Mouse (Mus musculus): ENCODE measurements around the gene Cmah. TPM values are rescaled to one million over a fixed set of nuclear protein-coding genes. Genes with fewer than 3 reads are reported as not detected.

The Cmah gene
- polyA plus RNA-seq, 1 experiment from 2014 or later, result 0.27 TPM

DNA sequence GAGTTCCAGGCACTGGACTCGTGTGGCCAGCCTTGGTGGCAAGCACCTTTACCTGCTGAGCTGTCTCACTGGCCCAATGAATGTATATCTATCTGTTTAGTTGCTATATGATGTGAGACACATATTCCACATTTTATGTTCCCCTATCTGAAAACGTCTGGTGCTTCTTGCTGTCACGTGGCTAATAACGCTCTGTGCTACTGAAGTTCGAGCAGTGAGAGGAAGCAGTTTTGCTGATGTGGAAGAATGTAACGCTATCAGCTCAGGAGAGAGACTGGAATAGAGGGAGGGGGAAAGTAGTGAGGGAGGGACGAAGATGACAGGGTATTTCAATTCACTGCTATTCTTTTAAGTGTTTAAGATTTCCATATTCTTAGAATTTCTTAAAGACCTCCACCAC is 136.6 kb downstream of the Cmah start:
- Histone ChIP-seq H3K27ac (no peak overlapping the region), H3K9ac (no peak overlapping the region), H3K4me3 (no peak overlapping the region), H3K4me1 (no peaks in the 10 kb centered on the region; the same call in 1 of the 2 replicates), H3K9me3 (replicated peaks) (no peaks in the 10 kb centered on the region), H3K36me3 (no peaks in the 10 kb centered on the region), H3K4me2 (replicated peaks) (no peak overlapping the region), H3K27me3 (no peaks in the 10 kb centered on the region)
- 79% methylated on average over 7 of the region's 7 CpGs for WGBS
- ATAC-seq (ENCODE audit: low FRiP score), result no peak

DNA sequence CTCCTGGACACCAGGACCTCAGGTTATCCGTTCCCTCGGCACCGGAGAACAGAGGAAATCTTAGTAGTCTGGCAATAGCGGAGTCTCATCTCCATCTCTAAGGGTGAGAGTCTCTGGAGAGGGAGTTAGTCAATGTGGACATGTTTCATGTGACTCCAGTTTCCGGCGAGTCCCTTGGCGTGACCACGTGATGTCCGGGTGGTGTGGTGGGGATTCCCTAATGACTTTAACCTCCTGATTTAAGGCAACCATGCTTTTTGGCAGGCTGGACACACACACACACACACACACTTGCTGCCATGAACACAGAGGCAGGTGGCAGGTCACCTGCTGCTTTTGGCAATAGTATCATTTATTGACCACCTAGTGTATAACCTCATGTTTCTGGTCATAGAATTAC is 138.8 kb downstream of the Cmah start:
- H3K4me2 ChIP-seq (replicated peaks), result no peak overlapping the region
- H3K9me3 ChIP-seq (replicated peaks), result no peaks in the 10 kb centered on the region
- H3K4me3 ChIP-seq, result no peak overlapping the region
- WGBS, result 93% methylated on average over 9 of the region's 9 CpGs
- no peaks in the 10 kb centered on the region for H3K36me3 ChIP-seq
- H3K4me1 ChIP-seq, result no peaks in the 10 kb centered on the region; the same call in 1 of the 2 replicates
- no peak overlapping the region for H3K9ac ChIP-seq
- ATAC-seq (ENCODE audit: low FRiP score), result no peak
- no peaks in the 10 kb centered on the region for H3K27me3 ChIP-seq
- H3K27ac ChIP-seq, result no peak overlapping the region

DNA sequence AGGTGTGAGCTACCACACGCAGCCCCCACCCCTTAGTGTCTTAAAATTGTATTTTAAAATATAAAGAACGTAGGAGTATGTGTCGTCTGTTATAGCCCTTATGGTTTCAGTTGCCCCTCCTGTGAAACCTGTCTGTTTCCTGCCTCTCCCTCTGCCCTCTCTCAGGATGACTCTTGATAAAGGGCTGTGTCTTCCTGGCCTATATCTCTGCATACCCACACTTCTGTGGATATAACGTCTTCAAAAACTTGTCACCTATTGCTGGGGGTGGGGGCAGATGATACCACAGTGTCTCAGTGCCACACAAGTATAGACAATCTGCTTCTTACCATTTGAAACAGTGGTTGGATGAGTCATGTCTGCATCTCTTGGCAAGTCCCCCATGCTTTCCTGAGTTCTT is 140.6 kb downstream of the Cmah start:
- H3K4me3 ChIP-seq, result no peak overlapping the region
- H3K4me2 ChIP-seq (replicated peaks), result no peak overlapping the region
- no peak overlapping the region for H3K9ac ChIP-seq
- no peak for ATAC-seq (ENCODE audit: low FRiP score)
- no peaks in the 10 kb centered on the region for H3K9me3 ChIP-seq (replicated peaks)
- H3K27ac ChIP-seq, result no peak overlapping the region
- no peaks in the 10 kb centered on the region for H3K4me1 ChIP-seq
- no peaks in the 10 kb centered on the region for H3K36me3 ChIP-seq
- WGBS, result 89% methylated on average over 4 of the region's 4 CpGs
- H3K27me3 ChIP-seq, result no peaks in the 10 kb centered on the region

GRCm38 (mm10) chr13:24477564-24477963 is 150.4 kb downstream of the Cmah start:
- Histone ChIP-seq H3K9ac (no peak overlapping the region), H3K27ac (no peak overlapping the region), H3K36me3 (no peaks in the 10 kb centered on the region), H3K4me3 (no peak overlapping the region), H3K27me3 (no peaks in the 10 kb centered on the region), H3K4me2 (replicated peaks) (no peak overlapping the region), H3K4me1 (no peaks in the 10 kb centered on the region), H3K9me3 (replicated peaks) (no peaks in the 10 kb centered on the region)
- 81% methylated on average over 5 of the region's 5 CpGs for WGBS
- ATAC-seq (ENCODE audit: low FRiP score), result no peak

DNA sequence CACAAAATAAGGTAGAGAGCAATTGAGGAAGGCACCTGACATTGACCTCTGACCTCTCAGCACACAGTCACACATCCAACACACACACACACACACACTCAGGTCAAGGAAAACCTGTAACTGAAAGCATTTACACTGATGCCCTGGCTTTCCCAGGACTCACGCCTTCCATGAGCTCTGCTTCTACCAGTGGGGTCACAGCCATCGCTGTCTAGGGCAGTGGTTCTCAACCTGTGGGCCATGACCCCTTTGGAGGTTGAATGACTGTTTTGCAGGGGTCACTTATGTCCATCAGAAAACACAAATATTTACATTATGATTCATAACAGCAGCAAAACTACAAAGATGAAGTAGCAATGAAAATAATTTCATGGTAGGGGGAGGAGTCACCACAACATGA is 152.3 kb downstream of the Cmah start:
- Histone ChIP-seq H3K9ac (no peak overlapping the region), H3K9me3 (replicated peaks) (no peaks in the 10 kb centered on the region), H3K27me3 (no peaks in the 10 kb centered on the region), H3K27ac (no peak overlapping the region), H3K4me2 (replicated peaks) (no peak overlapping the region), H3K36me3 (no peaks in the 10 kb centered on the region), H3K4me3 (no peak overlapping the region), H3K4me1 (no peaks in the 10 kb centered on the region)
- 90% methylated on average over 2 of the region's 2 CpGs for WGBS
- no peak for ATAC-seq (ENCODE audit: low FRiP score)

GRCm38 (mm10) chr13:24480824-24481223 is 153.6 kb downstream of the Cmah start:
- Histone ChIP-seq H3K27ac (no peak overlapping the region), H3K9ac (no peak overlapping the region), H3K27me3 (no peaks in the 10 kb centered on the region), H3K4me1 (no peaks in the 10 kb centered on the region; the same call in 1 of the 2 replicates), H3K36me3 (no peaks in the 10 kb centered on the region), H3K4me3 (no peak overlapping the region), H3K9me3 (replicated peaks) (no peaks in the 10 kb centered on the region), H3K4me2 (replicated peaks) (no peak overlapping the region)
- 78% methylated on average over 6 of the region's 6 CpGs for WGBS
- no peak for ATAC-seq (ENCODE audit: low FRiP score)

GRCm38 (mm10) chr13:24481615-24482295 is 154.6 kb downstream of the Cmah start:
- Histone ChIP-seq H3K27ac (no peak overlapping the region), H3K36me3 (no peaks in the 10 kb centered on the region), H3K9me3 (replicated peaks) (no peaks in the 10 kb centered on the region), H3K4me1 (peaks cover 3% of the 10 kb centered on the region; the same call in 1 of the 2 replicates), H3K9ac (no peak overlapping the region), H3K4me3 (no peak overlapping the region), H3K27me3 (no peaks in the 10 kb centered on the region), H3K4me2 (replicated peaks) (no peak overlapping the region)
- 69% methylated on average over 10 of the region's 10 CpGs for WGBS
- ATAC-seq (ENCODE audit: low FRiP score), result peak; percentile 80; the same call in 1 of the 2 replicates

- no peaks in the 10 kb centered on the region for H3K9me3 ChIP-seq (replicated peaks)
- 83% methylated on average over 3 of the region's 3 CpGs for WGBS
- H3K4me2 ChIP-seq (replicated peaks), result no peak overlapping the region
- no peaks in the 10 kb centered on the region for H3K27me3 ChIP-seq
- no peaks in the 10 kb centered on the region for H3K36me3 ChIP-seq
- H3K4me3 ChIP-seq, result no peak overlapping the region
- ATAC-seq (ENCODE audit: low FRiP score), result no peak
- H3K4me1 ChIP-seq, result peaks cover 3% of the 10 kb centered on the region; the same call in 1 of the 2 replicates
- no peak overlapping the region for H3K27ac ChIP-seq
- H3K9ac ChIP-seq, result no peak overlapping the region
Measured at GRCm38 (mm10) chr13:24483691-24484090, 156.5 kb downstream of the Cmah start.

- 90% methylated on average over 3 of the region's 3 CpGs for WGBS
Measured at GRCm38 (mm10) chr13:24484811-24485210, 157.6 kb downstream of the Cmah start.

DNA sequence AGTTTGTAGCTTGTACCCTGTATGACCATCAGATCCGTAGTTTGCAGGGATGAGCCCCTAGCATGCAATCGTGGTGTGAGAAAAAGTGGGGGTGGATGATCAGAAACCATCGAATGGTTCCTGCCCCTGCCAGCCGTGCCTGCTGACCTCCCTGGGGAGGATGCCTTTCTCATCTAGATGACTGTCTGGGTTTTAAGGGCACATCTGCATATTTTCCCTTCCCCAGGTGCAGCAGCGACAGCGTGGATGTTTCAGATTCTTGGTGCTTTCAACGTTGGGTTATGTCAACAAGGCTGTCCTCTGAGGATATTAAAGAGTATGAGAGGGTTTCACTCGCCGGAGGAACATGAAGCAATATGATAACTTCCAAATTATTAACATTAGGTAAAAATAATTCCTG is 158.8 kb downstream of the Cmah start:
- H3K4me1 ChIP-seq, result peaks cover 3% of the 10 kb centered on the region; the same call in 1 of the 2 replicates
- H3K9me3 ChIP-seq (replicated peaks), result no peaks in the 10 kb centered on the region
- no peaks in the 10 kb centered on the region for H3K36me3 ChIP-seq
- H3K4me3 ChIP-seq, result no peak overlapping the region
- 71% methylated on average over 9 of the region's 9 CpGs for WGBS
- no peak overlapping the region for H3K9ac ChIP-seq
- no peak overlapping the region for H3K27ac ChIP-seq
- no peak for ATAC-seq (ENCODE audit: low FRiP score)
- no peaks in the 10 kb centered on the region for H3K27me3 ChIP-seq
- no peak overlapping the region for H3K4me2 ChIP-seq (replicated peaks)

More at GRCm38 (mm10) chr13:24484811-24485210, 157.6 kb downstream of the Cmah start:
- no peak overlapping the region for H3K4me3 ChIP-seq
- peaks cover 3% of the 10 kb centered on the region; the same call in 1 of the 2 replicates for H3K4me1 ChIP-seq
- H3K27me3 ChIP-seq, result no peaks in the 10 kb centered on the region
- no peaks in the 10 kb centered on the region for H3K9me3 ChIP-seq (replicated peaks)
- no peak for ATAC-seq (ENCODE audit: low FRiP score)
- H3K4me2 ChIP-seq (replicated peaks), result no peak overlapping the region
- no peaks in the 10 kb centered on the region for H3K36me3 ChIP-seq
- H3K9ac ChIP-seq, result no peak overlapping the region
- no peak overlapping the region for H3K27ac ChIP-seq

DNA sequence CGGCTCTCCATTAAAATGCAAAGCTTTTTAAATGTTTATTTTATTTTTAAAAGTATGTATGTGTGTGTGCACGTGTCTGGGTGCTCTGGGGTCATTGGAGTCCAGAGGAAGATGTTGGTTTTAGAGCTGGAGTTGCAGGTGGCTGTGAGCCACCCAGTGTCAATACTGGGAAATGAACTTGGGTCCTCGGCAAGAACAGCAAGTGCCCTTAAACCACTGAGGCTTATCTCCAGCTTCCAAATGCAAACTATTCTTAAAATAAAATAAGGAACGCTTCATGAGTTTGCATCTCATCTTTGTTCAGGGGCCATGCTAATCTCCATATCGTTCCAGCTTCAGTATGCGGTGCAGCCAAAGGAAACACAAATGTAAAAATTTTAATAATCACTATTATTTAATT is 159.2 kb downstream of the Cmah start:
- WGBS, result 77% methylated on average over 6 of the region's 6 CpGs
- no peak overlapping the region for H3K4me3 ChIP-seq

DNA sequence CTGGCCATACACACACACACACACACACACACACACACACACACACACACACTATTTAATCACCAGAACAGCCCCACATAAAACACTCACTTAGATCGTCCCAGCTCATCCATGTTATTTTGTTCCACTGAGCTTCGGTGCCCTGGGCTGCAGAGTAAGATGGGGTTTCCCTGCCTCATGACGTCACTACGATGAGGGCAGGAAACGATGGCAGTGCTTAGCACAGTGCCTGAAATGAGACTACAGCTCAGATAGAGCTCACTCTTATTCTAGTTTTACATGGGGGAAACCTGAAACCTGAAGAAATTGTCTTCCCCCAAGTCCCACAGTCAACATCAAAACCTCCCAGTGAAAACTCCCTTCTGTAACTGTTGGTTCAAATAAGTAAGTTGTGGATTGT is 159.9 kb downstream of the Cmah start:
- Histone ChIP-seq H3K9me3 (replicated peaks) (no peaks in the 10 kb centered on the region), H3K4me1 (peaks cover 7% of the 10 kb centered on the region; the same call in 1 of the 2 replicates), H3K27ac (no peak overlapping the region), H3K4me2 (replicated peaks) (no peak overlapping the region), H3K27me3 (no peaks in the 10 kb centered on the region), H3K4me3 (no peak overlapping the region), H3K36me3 (no peaks in the 10 kb centered on the region), H3K9ac (no peak overlapping the region)
- 88% methylated on average over 5 of the region's 5 CpGs for WGBS
- ATAC-seq (ENCODE audit: low FRiP score), result no peak

More for the DNA sequence above, 159.2 kb downstream of the Cmah start:
- H3K36me3 ChIP-seq, result no peaks in the 10 kb centered on the region
- H3K4me2 ChIP-seq (replicated peaks), result no peak overlapping the region
- no peak overlapping the region for H3K27ac ChIP-seq
- H3K9ac ChIP-seq, result no peak overlapping the region
- H3K27me3 ChIP-seq, result no peaks in the 10 kb centered on the region
- no peak for ATAC-seq (ENCODE audit: low FRiP score)
- no peaks in the 10 kb centered on the region for H3K9me3 ChIP-seq (replicated peaks)
- H3K4me1 ChIP-seq, result peaks cover 3% of the 10 kb centered on the region; the same call in 1 of the 2 replicates

- Histone ChIP-seq H3K27ac (no peak overlapping the region), H3K9me3 (replicated peaks) (no peaks in the 10 kb centered on the region), H3K4me2 (replicated peaks) (no peak overlapping the region), H3K4me1 (peaks cover 7% of the 10 kb centered on the region; the same call in 1 of the 2 replicates), H3K36me3 (no peaks in the 10 kb centered on the region), H3K4me3 (no peak overlapping the region), H3K9ac (no peak overlapping the region), H3K27me3 (no peaks in the 10 kb centered on the region)
- 94% methylated on average over 5 of the region's 5 CpGs for WGBS
- ATAC-seq (ENCODE audit: low FRiP score), result no peak
Measured at GRCm38 (mm10) chr13:24487546-24487945, 160.3 kb downstream of the Cmah start.
